Mouse (Mus musculus): Measurements from ENCODE around the gene Lhx2.

GRCm38 (mm10) chr2:38337091-38337640, 1.9 kb upstream of the Lhx2 start:
- no peak for TF ChIP-seq CTCF (IDR thresholded peaks at IDR 0.05; ENCODE audit: low read depth, low read length)
- TF ChIP-seq POLR2A (IDR thresholded peaks at IDR 0.05; ENCODE audit: borderline replicate concordance, low read depth, low read length) = no peak
